Mouse (Mus musculus) testis, postnatal 10 days (tissue): Measurements from ENCODE around the gene Stk17b.

Experiments
- DNase-seq: peaks from one replicate; pipeline ENCODE4 v3.0.0; 2021; ENCODE audit warnings: low spot score

Gene Stk17b

GRCm38 (mm10) chr1:53784721-53785418, at the start of gene Stk17b:
Stk17b (minus strand) TSS chr1:53785224.
- peak; percentile 98 for DNase-seq

DNA sequence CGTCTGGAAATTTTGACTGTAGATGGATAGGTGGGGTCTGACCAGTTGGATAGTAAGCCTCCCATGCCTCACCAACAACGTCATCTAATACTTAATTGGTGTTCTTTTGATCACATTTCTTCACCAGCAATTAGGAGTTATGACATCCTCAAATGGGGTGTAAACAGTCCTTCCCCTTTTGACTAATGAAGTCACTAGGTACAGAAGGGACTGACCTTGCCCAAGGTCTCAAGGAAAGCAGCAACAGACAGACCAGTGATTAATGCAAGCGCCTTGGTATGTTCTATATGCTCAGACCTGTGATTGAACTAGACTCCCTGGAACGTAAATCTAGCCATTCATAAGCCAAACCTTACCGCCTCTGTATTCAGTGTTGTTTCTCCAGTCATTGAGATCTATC, 45.3 kb upstream of the Stk17b start:
- no peak for DNase-seq

DNA sequence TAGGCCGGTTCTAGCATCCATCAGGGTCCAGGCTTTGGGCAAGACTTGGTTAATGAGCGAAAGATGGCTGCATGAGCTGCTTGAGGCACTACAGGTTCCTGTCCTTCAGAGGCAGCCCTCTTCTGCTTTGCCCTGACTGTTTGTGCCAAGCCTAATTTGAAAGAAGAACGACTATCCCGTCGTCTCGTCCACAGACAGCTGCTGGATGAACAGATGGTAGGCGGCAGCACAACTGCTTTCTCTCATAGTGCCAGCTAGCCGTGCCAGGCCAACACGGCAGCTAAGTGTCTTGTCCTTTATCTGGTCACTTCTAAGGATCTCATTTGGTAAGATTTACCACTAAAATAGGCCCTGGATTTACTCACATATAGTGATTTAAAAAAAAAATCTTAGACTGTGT, 44.1 kb upstream of the Stk17b start:
- no peak for DNase-seq

GRCm38 (mm10) chr1:53824446-53825337, 39.7 kb upstream of the Stk17b start:
- no peak for DNase-seq

- DNase-seq = no peak
These were observed 38.8 kb upstream of the Stk17b start for GRCm38 (mm10) chr1:53823687-53824445.

DNA sequence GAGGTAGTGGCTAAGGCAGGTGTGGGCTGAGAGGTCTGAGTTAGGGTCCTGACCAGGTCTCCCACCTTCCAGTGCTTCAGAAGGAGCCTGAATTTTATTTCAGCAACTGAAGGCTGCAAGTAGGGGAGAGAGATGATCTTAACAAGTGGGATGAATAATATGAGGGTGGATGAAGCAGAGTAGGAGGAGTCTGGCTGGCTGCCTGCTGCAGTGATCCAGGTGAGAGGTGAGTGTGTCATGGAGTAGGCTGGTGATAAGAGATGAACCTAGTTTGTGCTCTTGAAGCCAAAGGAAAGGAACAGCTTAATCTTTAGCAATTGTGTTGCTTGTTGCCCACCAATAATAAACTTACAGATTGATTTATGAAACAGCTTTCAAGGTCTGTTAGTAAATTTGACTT, 37.0 kb upstream of the Stk17b start:
- DNase-seq = no peak

DNA sequence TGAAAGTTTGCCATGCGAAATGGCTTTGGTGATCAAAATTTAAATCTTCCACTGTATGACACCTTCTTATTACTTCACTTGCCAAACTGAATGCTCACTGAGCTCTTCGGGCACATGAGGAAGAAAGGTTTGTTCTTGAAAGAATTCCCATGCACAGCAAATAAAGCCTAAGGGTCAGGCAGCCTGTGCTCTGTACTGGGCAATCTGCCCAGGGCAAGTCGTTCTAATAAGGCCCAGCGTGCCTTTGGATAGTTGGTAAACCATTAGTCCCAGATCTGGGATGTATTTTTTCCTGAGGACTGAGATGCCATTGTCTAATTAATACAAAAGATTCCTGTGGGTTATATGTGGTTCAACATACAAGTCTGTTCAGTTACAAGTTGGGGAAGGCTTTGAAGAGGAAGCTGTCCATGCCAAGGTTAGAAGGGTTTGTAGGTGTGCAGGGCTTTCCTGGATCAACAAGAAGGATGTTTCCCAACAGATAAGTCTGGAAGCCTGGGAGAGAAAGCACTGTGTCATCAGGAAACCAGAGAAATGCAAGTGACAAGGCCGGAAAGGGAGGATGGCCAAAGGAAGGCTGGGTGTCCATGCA, 35.1 kb upstream of the Stk17b start:
- no peak for DNase-seq

DNA sequence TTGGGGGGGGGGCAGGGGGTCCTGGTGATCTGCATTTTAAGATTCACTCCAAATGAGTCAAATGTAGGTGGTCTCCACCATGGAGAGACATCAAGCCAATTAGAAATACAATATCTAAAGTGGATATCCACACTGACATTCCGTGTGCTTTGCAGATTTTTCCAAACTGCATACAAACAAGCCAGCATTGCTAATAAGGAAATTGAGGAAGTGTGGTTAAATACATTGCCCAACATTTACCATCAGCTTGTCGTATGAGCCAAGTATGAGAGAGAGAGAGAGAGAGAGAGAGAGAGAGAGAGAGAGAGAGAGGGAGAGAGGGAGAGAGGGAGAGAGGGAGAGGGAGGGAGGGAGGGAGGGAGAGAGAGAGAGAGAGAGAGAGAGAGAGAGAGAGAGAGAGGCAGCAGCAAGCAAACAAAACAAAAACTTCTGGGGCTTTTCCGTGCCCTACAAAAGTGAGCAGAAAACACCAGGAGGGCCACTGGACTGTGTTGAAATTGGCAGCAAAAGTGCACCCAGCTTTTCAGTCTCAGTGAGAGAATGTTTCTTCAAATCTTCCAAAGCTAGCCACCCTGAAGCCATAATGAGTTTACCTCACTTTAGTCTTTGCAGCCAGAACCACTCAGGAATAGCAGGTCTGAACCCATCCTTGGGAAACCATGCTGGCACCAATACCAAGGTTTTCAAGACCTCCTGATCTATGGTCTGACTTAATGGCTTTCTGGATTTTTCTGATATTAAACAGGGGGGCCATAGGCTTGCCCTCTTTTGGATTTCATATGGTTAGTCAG, 33.2 kb upstream of the Stk17b start:
- no peak for DNase-seq

DNA sequence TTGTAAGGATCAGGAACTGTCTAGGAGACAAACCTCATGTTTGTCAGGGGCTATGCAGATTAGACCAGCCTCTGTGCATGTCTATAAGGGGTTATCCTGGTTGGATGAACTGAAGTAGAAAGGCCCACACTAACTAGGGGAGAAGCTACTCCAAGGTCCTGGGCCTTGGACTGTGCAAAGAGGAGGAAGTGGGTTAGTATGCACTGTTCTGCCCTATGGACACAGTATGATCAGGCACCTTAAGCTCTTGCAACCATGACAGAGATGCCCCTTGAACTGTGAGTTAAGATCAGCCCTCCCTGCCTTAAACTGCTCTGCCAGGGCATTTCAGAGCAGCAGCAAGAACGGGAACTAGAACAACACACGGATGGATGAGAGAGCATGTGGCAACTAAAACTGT, 31.3 kb upstream of the Stk17b start:
- DNase-seq = no peak

GRCm38 (mm10) chr1:53814077-53814705, 29.2 kb upstream of the Stk17b start:
- DNase-seq = no peak

DNA sequence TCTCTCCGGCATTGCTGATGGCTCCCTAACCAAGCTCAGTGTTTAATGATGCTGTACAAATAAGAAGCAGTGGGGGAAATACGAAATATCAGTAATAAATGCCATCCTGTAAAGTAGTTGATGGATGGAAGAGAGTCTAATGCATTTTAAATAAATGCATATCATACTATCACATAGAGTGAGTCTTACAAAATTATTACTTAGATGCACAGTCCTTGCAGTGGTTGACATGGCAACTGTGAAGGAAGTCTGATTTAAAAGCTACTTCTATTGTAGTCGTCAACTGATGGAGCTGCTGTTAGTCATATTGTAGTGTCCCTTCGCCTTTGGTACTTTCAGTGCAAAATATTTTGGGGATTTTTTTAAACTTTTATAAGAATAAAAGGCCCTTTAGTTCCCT, 26.9 kb upstream of the Stk17b start:
- no peak for DNase-seq

DNA sequence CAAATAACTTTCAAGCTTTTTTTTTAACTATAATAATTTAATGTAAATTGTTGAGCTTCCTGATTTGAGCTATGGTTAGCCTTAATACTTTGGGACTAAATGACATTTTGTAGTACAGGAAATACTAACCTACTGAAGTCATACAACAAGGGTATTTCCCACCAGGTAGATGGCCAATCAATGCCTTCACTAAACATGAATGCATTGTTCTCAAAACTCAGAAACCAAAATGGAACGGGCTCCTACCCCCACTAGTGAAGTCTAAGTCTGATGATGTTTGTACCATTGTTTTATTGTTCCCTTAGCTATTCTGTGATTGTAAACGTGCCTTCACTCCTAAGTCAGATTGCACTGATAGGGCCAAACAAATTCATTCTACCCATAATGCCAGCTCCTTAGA, 23.2 kb upstream of the Stk17b start:
- no peak for DNase-seq

DNA sequence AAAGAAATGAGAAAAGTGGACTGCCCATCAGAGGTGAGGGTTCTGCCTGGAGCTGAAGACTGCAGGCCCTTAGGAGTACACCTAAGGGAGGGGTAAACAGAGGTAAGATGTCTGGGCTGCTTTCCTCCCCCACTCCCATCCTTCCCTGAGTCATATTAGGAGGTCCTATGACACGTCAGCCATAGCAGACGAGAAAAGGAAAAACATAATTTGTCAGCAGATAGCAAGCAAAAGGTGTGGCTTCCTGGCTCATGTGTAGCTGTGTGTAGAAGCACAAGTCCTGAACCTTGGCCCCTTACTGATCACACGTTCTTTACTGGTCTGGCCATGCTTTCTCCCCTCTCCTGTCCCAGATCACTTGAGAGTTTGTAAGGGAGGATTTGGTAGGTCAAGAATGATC, 12.8 kb upstream of the Stk17b start:
- DNase-seq = no peak

DNA sequence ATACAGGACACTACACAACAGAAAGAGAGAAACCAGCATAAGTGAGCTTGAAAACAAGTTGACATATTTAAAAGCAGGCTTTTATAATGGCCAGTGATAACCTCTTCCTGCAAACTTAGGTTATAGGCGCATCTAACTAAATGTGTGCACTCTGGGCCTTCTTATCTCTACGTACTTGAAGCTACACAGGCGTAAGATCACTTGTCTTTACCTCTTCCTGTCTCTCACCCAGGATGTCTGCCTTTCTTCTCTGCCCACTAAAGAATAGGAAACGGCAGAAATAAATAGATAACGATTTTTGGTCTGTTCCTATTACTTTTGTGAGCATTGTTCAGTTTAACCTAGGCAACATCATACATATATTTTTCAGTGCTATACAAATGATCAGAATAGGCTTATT, 12.1 kb upstream of the Stk17b start:
- DNase-seq = no peak

DNA sequence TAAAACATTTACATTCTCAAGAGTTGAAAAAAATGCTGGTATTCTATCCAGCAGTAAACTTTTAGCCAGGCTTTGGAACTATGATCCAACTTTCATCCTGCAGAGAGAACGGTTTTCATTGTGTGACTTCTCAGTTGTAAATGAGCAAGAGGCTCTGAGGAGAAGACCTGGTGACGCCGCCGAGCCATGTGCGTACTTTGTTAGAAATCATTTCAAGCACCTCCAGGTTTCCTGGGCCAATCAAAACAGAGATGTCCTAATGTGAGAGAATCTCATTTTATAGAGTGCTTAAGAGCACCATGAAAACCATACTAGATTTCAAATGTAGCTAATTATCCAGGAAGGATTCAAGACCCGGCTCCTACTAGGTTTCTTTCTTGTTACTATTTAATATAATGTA, 11.2 kb upstream of the Stk17b start:
- DNase-seq = no peak

DNA sequence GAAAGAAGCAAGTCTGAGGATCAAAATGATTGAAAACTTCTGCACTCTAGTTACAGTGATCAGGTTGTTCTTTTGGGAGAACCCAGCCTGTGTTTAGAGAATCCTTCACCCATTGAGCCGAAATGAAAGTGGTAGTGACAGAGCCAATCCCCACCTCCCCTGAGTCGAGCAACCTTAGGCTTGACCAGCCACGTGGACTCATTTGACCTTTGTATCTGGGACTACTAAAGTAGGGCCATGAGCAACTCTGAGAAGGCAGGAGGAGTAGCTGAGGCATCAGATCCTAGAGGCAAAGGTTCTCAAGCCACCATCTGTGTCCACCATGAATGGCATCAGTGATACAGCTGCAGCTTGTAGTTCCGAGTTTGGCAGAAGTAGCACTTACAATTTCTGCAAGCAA, 10.6 kb upstream of the Stk17b start:
- no peak for DNase-seq

GRCm38 (mm10) chr1:53795081-53795480, 10.1 kb upstream of the Stk17b start:
- DNase-seq = no peak

DNA sequence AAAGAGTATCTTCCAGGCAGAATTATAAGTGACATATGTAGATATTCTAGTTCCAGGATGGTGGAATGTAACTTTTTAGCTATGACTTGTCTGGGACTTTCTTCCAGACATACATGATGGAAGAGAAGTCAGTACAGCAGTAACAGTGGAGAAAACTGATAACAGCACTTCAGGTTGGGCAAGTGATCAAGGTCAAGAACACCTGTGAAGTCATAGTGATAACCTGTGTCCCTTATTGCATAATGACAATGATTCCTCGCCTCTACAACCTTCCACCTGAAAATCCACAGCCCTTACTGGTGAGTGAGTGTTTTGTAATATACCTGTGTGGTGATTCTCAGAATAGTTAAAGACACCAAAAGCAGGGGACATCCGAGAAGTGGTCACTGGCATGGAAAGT, 9.3 kb upstream of the Stk17b start:
- DNase-seq = no peak

GRCm38 (mm10) chr1:53791343-53791742, 6.3 kb upstream of the Stk17b start:
- no peak for DNase-seq

- no peak for DNase-seq
These were observed 718 bp downstream of the Stk17b start for GRCm38 (mm10) chr1:53784291-53784720.

GRCm38 (mm10) chr1:53782956-53783355, 2.1 kb downstream of the Stk17b start:
- no peak for DNase-seq
